Mouse (Mus musculus) small intestine, adult 10 weeks (tissue): ENCODE data around the gene D13Ertd608e. TPM values are rescaled to one million over a fixed set of nuclear protein-coding genes. Genes with fewer than 3 reads are reported as not detected.

Experiments used
- polyA plus RNA-seq: library from polyadenylated mRNA; stranded (reverse); fragments of 350-450 nt; fragmentation: Illumina TruSeq; extraction: RNeasy Lipid Tissue Mini Kit (QIAGEN cat#74804); gene quantifications from one replicate; pipeline ENCODE4 v1.2.3, GENCODE M21; 2014; ENCODE audit warnings: low replicate concordance

Gene D13Ertd608e
- polyA plus RNA-seq = not detected

DNA sequence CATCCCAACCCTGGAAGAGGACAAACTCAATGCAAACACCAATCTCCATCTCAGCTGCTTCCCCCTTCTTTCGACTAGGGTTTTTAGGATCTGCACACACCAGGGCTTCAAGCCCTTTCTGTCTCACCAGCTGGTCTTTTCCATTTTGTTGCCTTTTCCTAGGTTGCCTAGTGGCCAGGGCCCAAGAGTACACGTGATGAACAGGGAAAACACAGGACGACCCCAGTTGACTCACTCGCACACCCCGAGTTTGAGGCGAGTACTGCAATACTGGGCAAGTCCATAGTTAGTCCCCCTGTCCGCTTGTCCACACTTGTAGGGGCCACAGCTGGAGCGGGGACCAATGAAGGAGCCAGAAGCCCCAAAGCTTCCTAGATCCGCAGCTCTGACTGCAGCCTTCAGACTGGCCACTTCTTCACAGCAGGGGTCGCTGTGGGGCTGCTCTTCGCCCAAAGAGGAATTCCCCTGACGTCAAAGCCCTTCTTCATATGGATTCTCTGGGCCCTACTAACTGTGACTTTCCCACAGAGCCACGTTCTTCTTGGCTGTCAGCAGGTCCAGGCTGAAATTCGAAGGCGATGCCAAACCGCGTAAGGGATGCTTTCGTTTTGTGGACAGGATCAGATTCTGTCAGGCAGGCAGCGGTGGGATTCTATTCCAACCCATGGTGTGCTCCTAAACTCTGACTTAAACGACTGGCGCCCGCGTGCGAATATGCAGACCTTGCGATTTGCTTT lies at the start of gene D13Ertd608e:
D13Ertd608e (plus strand) TSS at position 687 of the 737 bp plus-strand sequence.

DNA sequence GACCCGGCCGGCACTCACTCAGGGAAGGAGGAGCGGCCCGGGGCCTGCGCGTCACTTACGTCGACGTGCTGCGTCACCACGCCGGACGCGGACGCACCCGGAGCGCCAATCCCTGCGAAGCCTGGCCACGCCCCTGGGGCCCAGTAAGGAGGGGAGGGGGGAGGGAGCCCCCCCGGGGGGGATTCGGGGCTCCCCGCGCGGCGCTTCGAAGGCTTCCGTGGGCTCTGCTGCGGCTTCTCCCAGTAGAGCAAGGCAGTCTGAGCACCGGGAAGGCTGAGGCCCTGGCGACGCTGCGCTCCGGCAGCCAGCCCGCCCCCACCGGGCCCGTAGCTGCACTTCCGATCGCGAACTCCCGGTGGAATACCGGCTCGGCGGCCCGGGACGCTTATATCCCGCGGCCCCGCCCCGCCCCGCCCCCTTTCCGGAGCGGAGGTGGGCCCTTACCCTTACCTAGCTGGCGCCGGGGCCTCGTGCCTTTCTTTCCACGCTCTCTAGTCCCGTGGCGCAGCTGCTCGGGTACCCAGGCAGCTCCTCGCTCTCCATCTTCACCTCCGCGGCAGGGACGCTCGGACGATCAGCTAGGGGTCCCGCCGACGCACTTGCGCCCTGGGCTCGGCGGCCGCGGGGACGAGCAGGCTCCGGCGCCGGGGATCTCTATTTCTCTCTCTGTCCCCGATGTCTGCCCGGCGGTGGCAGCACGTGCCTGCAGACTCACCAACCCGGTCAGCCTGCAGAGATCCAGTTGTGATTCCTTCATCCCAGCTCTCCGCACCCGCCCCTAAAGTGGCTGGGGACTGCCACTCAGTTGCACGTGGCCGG lies 44.8 kb upstream of the D13Ertd608e start, which contains the start of gene Zfp131:
Zfp131 (minus strand) TSS at position 129 of the 819 bp plus-strand sequence.

GRCm38 (mm10) chr13:119830116-119830515 lies 5.7 kb upstream of the D13Ertd608e start, which contains the start of gene AF067063:
AF067063 (minus strand) TSS chr13:119830216.

DNA sequence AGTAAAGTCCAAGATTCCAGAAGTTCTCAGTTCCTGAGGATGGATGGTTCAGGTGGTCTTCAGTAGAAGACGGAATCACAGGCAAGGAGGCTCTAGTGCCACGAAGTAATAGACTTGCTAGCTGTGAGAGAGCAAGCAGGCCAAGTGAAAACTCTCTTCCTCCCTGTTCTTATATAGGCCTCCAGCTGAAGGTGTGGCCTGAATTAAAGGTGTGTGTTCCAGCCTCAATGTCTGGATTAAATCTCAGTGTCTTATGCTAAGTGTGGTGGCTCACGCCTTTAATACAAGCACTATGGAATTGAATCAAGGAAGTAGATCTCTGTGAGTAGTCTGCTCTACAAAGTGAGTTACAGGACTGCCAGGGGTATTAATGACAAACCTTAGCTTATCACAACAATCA lies 58.9 kb downstream of the D13Ertd608e start, which contains the start of gene Tcstv1:
Tcstv1 (minus strand) TSS at position 101 of the 400 bp plus-strand sequence.

Other genes starting within 250 kb of the D13Ertd608e start
- 48.1 TPM for gene Ccl28, start 212.2 kb upstream of the D13Ertd608e start, polyA plus RNA-seq
- gene Hmgcs1, start 145.6 kb upstream of the D13Ertd608e start, polyA plus RNA-seq = 154 TPM
- 0.26 TPM for gene Nim1k, start 80.1 kb upstream of the D13Ertd608e start, polyA plus RNA-seq
- 63.1 TPM for gene Zfp131, start 45.1 kb upstream of the D13Ertd608e start, polyA plus RNA-seq
- gene AF067063, start 5.8 kb upstream of the D13Ertd608e start, polyA plus RNA-seq = not detected
- not detected for gene Tcstv1, start 58.8 kb downstream of the D13Ertd608e start, polyA plus RNA-seq
- gene Gm21761, start 93.3 kb downstream of the D13Ertd608e start, polyA plus RNA-seq = not detected
- not detected for gene B020031M17Rik, start 114.8 kb downstream of the D13Ertd608e start, polyA plus RNA-seq
- not detected for gene Gm36079, start 191.0 kb downstream of the D13Ertd608e start, polyA plus RNA-seq
- 0.33 TPM for gene Gm21188, start 216.2 kb downstream of the D13Ertd608e start, polyA plus RNA-seq